Mouse (Mus musculus) liver, embryonic 14.5 days (tissue): ENCODE results near the gene Slc37a2. TPM values are rescaled to one million over a fixed set of nuclear protein-coding genes. Genes with fewer than 3 reads are reported as not detected.

Experiments
- ATAC-seq: fragments of 200-750 bp; cut with Nextera tagmentation; 2 replicates; pipeline ENCODE4 v1.8.0; 2017; ENCODE audit warnings: moderate number of reproducible peaks, mild to moderate bottlenecking, moderate library complexity; ENCODE audit not compliant: insufficient read depth
- DNase-seq, 3 experiments: peaks; one replicate each; pipeline ENCODE4 v3.0.0-alpha.2; 2012 to 2013; ENCODE audit warnings: low read depth in 3 of 3, low spot score in 3 of 3
- H3K27ac ChIP-seq: fragments of 300-500 bp; sonication (generic); 2 replicates; pipeline ENCODE4 v1.5.1; 2014; ENCODE audit warnings: moderate library complexity, mild to moderate bottlenecking, control low read depth, inconsistent platforms
- H3K27me3 ChIP-seq: fragments of 300-500 bp; sonication (generic); 2 replicates; pipeline ENCODE4 v1.6.1; 2014; ENCODE audit warnings: mild to moderate bottlenecking, low read length, moderate library complexity; ENCODE audit not compliant: control insufficient read depth, insufficient read depth
- H3K36me3 ChIP-seq: fragments of 300-500 bp; sonication (generic); replicated peaks from 2 replicates; pipeline ENCODE4 v1.6.1; 2014; ENCODE audit warnings: low read depth; ENCODE audit not compliant: control insufficient read depth, insufficient read depth
- H3K4me1 ChIP-seq, 2 experiments: fragments of 200-500 bp in 1 of 2; fragments of 300-500 bp in 1 of 2; sonication (generic) in 1 of 2; replicated peaks; 2 replicates each; pipeline ENCODE4 v1.6.1; 2012 to 2014; ENCODE audit warnings: antibody characterized with exemption in 1 of 2, inconsistent platforms in 1 of 2, low read length in 1 of 2; ENCODE audit not compliant: control insufficient read depth in 2 of 2, insufficient read depth in 2 of 2
- H3K4me2 ChIP-seq: fragments of 300-500 bp; sonication (generic); 2 replicates; pipeline ENCODE4 v1.6.1; 2014; ENCODE audit warnings: low read depth, mild to moderate bottlenecking, control low read depth, moderate library complexity
- H3K4me3 ChIP-seq, 2 experiments: fragments of 200-500 bp in 1 of 2; fragments of 300-500 bp in 1 of 2; sonication (generic) in 1 of 2; 2 replicates each; pipeline ENCODE4 v1.5.1; 2012 to 2014; ENCODE audit warnings: low read depth in 2 of 2, low read length in 2 of 2, mild to moderate bottlenecking in 2 of 2, control low read depth in 1 of 2, inconsistent platforms in 1 of 2, moderate library complexity in 1 of 2; ENCODE audit not compliant: insufficient read depth in 1 of 2
- H3K9ac ChIP-seq: fragments of 300-500 bp; sonication (generic); replicated peaks from 2 replicates; pipeline ENCODE4 v1.6.1; 2014; ENCODE audit warnings: mild to moderate bottlenecking, control low read depth, moderate library complexity
- H3K9me3 ChIP-seq: fragments of 300-500 bp; sonication (generic); 2 replicates; pipeline ENCODE4 v1.6.1; 2016; ENCODE audit warnings: low read length, mixed read lengths; ENCODE audit not compliant: control insufficient read depth
- CTCF ChIP-seq: IDR thresholded peaks from 2 replicates; pipeline ENCODE4 v1.5.1; 2016; ENCODE audit warnings: antibody characterized with exemption, low read depth, control low read depth
- EP300 ChIP-seq: IDR thresholded peaks from 2 replicates; pipeline ENCODE4 v1.6.1; 2016; ENCODE audit warnings: antibody characterized with exemption, low read depth
- WGBS: fragments of 180-500 bp; shearing (Covaris S2); extraction: QIAGEN DNeasy Blood & Tissue Kit; methylation state at CpG from one replicate; pipeline ENCODE4 v1.1.7; 2014; ENCODE audit not compliant: insufficient replicate concordance; 5-methylcytosine and 5-hydroxymethylcytosine counted together
- polyA plus RNA-seq, 2 experiments: library from polyadenylated mRNA; depleted of rRNA in 1 of 2; stranded (reverse) in 1 of 2; unstranded in 1 of 2; fragments of >200 nt; fragmentation: Nextera tagmentation in 1 of 2; extraction: Ambion mirVana in 1 of 2; gene quantifications; 2 replicates each; pipeline versions ENCODE4 v1.2.1 to v1.2.3; 2012 to 2014

Gene Slc37a2
- polyA plus RNA-seq, 2 experiments: 1.0 to 1.2 TPM

DNA sequence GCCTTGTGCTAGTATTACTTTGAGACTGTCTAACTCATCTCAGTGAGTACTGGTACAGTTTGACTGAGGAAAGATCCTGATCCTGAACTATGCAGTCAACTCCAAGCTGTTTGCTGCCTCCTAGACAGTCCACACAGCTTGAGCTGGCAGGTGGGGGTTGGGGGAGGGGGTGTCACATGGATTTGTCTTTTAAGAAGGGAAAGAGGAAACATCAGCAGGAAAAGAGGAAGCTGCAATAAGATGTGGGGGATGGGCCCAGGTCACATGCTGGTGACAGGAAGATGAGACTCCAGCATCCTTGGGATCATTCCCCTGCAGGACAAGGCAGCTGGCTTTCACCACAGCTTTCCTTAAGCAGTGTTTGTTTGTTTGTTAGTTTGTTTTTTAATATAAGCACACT, 8.1 kb downstream of the Slc37a2 start:
- Histone ChIP-seq H3K27ac (no peak overlapping the region), H3K4me1 (peaks cover 0 to 4% of the 10 kb centered on the region in 2 experiments; a peak in 1 of 4 replicates), H3K4me2 (no peak overlapping the region), H3K9ac (no peak overlapping the region), H3K9me3 (no peaks in the 10 kb centered on the region), H3K4me3 (no peak overlapping the region), H3K27me3 (no peaks in the 10 kb centered on the region), H3K36me3 (no peaks in the 10 kb centered on the region)
- DNase-seq (no peak), ATAC-seq (no peak)
- TF ChIP-seq CTCF (no peak), EP300 (no peak)

DNA sequence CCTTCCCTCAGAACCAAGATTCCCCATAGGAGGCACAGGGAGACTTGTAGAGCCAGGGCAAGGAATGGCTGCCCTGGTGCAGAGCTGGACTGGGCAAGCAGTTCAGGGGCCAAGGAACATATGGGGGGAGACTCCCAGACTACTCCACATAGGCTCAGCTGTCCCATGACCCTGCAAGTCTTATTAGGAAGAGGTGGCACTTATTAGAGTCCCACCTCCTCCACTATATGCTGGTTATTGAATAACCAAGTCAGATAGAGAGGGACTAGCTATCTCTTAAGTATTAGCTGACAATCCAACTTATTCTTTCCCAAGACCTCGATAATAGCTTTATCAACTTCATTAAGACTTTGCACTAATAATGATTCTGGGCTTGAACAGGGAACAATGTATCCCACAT, 9.7 kb downstream of the Slc37a2 start:
- H3K36me3 ChIP-seq: no peaks in the 10 kb centered on the region
- H3K9ac ChIP-seq: no peak overlapping the region
- TF ChIP-seq EP300 (no peak), CTCF (no peak)
- H3K27ac ChIP-seq: no peak overlapping the region
- WGBS: 79% methylated on average over 1 of the region's 1 CpGs
- no peaks in the 10 kb centered on the region for H3K9me3 ChIP-seq
- no peak for DNase-seq
- no peak overlapping the region for H3K4me3 ChIP-seq
- H3K4me2 ChIP-seq: no peak overlapping the region
- ATAC-seq: no peak
- peaks cover 0 to 4% of the 10 kb centered on the region in 2 experiments; a peak in 1 of 4 replicates for H3K4me1 ChIP-seq
- no peaks in the 10 kb centered on the region for H3K27me3 ChIP-seq

DNA sequence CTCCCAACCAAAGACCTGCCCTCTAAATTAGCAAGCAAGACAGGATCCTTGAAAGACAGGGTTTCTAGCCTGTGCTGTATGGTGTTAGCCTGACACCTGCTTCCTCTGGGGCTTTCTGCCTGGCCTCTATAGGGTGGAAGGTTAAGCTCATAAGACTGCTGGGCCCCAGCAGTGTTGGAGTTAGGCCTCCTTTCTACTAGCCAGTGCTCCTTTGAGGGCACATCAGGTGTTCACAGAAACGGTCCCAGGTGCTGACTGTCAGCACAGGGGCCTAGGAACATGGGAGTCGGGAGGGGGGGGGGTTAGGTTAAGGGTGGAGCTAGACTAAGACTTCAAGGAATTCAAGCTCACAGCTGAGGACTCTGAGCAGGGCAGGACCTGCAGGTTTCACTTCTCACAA, 10.1 kb downstream of the Slc37a2 start:
- Histone ChIP-seq H3K4me2 (no peak overlapping the region), H3K27ac (no peak overlapping the region), H3K9ac (no peak overlapping the region), H3K4me3 (no peak overlapping the region), H3K36me3 (no peaks in the 10 kb centered on the region), H3K4me1 (peaks cover 0 to 4% of the 10 kb centered on the region in 2 experiments; a peak in 1 of 4 replicates), H3K27me3 (no peaks in the 10 kb centered on the region), H3K9me3 (no peaks in the 10 kb centered on the region)
- 36% methylated on average over 2 of the region's 2 CpGs for WGBS
- TF ChIP-seq EP300 (no peak), CTCF (no peak)
- DNase-seq (no peak), ATAC-seq (no peak)

DNA sequence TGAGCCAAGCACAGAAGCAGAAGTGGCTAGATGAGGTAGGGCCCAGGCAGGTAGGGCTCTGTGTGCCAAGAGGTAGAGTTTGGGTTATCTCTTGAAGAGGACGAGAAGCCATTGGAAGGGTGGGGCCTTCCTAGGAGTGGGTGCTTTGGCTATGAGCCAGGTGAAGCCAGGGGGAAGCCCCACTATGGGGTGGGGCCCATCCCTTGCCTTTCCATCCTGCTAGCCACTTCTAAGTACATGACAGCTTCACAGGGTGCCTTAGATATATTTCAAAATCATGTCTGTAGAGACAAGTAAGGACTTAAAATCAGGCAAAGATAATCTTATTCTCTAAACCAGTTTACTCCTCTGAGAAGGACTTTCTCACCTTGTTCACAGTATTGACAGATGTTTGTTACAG, 10.9 kb downstream of the Slc37a2 start:
- ATAC-seq (no peak), DNase-seq (no peak)
- no peak overlapping the region for H3K4me2 ChIP-seq
- no peaks in the 10 kb centered on the region for H3K9me3 ChIP-seq
- H3K36me3 ChIP-seq: no peaks in the 10 kb centered on the region
- WGBS: 40% methylated on average over 1 of the region's 1 CpGs
- H3K27me3 ChIP-seq: no peaks in the 10 kb centered on the region
- H3K4me1 ChIP-seq: peaks cover 0 to 4% of the 10 kb centered on the region in 2 experiments; a peak in 1 of 4 replicates
- no peak overlapping the region for H3K4me3 ChIP-seq
- H3K27ac ChIP-seq: no peak overlapping the region
- TF ChIP-seq CTCF (no peak), EP300 (no peak)
- H3K9ac ChIP-seq: no peak overlapping the region

DNA sequence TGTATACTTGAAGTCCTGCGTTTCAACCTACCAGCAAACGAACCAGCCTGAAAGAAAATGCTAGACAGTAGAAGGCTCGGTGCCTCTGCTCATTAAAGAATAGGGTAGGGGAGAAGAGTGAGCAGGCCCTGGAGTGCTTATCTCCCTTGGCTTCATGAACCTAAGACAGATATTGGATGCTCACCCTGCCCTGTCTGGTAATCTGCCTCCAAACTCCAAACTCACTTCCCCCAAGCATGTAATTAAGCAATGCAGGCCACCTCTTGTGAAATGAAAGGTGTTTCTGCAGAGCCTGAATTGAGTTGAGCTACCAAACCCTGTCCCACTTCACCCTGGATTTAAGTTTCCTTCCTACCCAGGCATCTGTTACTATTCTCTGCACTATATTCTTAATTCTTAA, 12.8 kb downstream of the Slc37a2 start:
- H3K4me1 ChIP-seq: peaks cover 0 to 4% of the 10 kb centered on the region in 2 experiments; a peak in 1 of 4 replicates
- H3K9ac ChIP-seq: no peak overlapping the region
- H3K36me3 ChIP-seq: no peaks in the 10 kb centered on the region
- H3K27me3 ChIP-seq: no peaks in the 10 kb centered on the region
- 54% methylated on average over 3 of the region's 3 CpGs for WGBS
- TF ChIP-seq CTCF: no peak
- ATAC-seq: no peak
- DNase-seq: no peak
- H3K9me3 ChIP-seq: no peaks in the 10 kb centered on the region
- H3K4me3 ChIP-seq: no peak overlapping the region
- H3K27ac ChIP-seq: no peak overlapping the region
- H3K4me2 ChIP-seq: no peak overlapping the region
